Mouse (Mus musculus) cerebellum, postnatal 10 days (tissue): ENCODE measurements around the gene Cyp2b10.
"Not testable (repeated sequence)": the region's sequence is repeated elsewhere in the genome, so short reads cannot be mapped to it uniquely, and the experiment has no call there.

Experiments used
- DNase-seq, 2 experiments: peaks; one replicate each; pipeline ENCODE4 v3.0.0; 2021; ENCODE audit warnings: mixed read lengths in 2 of 2

Cyp2b10 gene

DNA sequence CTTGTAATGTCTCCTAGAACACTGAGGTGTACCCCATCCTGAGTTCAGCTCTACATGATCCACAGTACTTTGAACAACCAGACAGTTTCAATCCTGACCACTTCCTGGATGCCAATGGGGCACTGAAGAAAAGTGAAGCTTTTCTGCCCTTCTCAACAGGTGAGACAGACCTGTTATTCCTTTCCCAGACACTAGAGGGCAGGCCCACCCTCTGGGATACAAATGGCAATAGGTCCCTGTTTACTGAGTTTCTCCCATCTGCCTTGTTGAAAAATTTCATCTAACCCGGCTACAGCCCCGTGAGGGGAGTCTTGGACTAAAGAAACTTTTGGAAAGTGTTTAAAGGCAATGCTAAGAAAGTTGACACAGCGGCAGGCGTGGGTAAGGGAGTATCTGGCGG, 19.9 kb downstream of the Cyp2b10 start:
- not testable (repeated sequence) for DNase-seq

DNA sequence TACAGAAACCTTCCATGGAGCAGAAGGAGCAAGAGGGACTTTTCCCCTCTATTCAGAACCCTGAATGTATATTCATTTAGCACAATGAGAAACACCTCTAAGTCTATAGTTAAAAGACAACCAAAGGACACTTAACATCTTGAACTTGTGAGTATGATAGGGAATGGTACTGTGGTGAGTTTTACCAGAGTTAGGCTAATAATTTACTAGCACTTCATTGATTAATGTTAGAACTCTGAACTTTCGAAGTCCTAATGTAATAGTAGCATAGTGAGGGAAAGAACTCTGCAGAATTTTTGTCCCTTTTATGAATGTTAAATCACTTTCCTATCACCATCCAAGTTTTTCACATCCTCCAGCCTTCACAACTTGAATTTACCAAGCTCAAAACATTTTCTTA, 22.0 kb downstream of the Cyp2b10 start:
- DNase-seq: no peak

DNA sequence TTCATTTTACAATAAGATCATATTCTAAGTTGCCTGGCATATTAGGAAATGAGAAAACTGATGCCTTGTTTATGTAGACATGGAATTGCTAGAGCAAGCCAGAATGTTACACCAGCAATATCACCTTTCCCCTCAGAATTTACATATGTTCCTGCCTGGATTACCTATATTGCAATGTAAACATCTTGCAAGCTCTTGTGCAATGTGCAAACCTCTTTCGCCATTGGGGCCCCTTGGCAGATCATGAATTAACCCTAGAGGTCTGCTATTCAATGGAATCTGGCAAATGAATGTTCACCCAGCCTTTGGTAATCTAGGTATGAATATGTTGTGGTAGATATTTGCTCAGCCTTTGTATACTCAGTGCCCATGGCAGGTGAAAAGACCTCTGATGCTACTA, 47.9 kb downstream of the Cyp2b10 start:
- DNase-seq: no peak
